Mouse (Mus musculus): Measurements from ENCODE around the gene Psmb8. TPM values are rescaled to one million over a fixed set of nuclear protein-coding genes. Genes with fewer than 3 reads are reported as not detected.

Psmb8 gene
- total RNA-seq, 2 experiments from 2014 or later = 417 to 462 TPM

GRCm38 (mm10) chr17:34240916-34241315 is 43.4 kb downstream of the Psmb8 start:
- no peak for ATAC-seq (replicated peaks; ENCODE audit: poor library complexity, severe bottlenecking)

GRCm38 (mm10) chr17:34244656-34245055 is 47.1 kb downstream of the Psmb8 start:
- ATAC-seq (replicated peaks; ENCODE audit: poor library complexity, severe bottlenecking) = no peak

DNA sequence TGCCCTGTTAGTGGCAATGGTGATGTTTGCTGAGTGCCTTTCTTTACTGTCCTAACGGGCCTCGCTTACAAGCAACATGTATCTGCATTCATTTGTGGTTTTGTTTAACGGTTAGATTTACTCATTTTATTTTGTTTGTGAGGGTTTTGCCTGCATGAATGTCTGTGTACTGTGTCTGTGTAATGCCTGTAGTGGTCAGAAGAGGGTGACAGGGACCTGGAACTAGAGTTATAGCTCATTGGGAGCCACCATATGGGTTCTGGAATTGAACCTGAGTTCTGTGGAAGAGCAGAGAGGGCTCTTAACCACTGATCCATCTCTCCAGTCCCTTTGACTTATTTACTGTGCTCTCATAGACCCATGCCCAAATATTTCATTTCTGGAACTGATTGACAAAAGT is 49.5 kb downstream of the Psmb8 start:
- no peak for ATAC-seq (replicated peaks; ENCODE audit: poor library complexity, severe bottlenecking)

DNA sequence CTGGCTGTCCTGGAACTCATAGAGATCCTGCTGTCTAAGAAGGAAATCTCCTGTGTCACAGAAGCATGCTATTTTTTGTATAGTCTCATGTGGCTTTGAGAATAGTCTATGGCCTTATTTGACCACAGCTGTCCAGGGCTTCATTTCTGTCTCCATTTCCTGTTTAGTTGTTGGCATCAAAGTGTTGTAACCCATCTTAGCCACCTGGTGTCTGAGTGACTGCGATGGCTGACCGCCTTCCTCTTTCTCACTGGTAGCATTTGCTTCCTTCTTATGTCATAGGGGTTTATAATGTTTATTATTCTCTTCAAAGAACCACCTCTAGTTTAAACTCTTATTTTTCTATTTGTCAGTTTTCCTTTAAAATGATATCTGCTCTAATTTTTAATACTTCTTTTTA is 51.2 kb downstream of the Psmb8 start:
- peak; percentile 93 for ATAC-seq (replicated peaks; ENCODE audit: poor library complexity, severe bottlenecking)

- ATAC-seq (replicated peaks; ENCODE audit: poor library complexity, severe bottlenecking) = no peak
Observed at GRCm38 (mm10) chr17:34249361-34249760, 51.8 kb downstream of the Psmb8 start.

DNA sequence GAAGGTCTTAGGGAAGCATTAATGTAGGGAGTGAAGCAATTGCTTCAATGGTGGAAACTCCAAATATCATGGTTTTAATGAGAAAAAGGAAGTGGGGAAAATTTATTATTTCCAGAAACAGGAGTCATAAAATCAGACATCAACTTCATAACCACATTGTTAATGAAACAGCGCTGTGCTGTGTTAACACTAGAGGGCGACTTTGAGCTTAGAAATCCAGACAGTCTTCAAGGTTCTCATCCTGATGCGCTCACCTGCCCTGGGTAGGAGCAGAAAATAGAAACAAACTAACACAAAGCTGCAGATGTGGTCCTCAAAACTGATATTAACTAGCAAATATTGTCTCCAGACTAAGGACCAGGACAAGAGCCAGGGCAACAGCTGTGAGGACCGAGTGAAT is 52.4 kb downstream of the Psmb8 start:
- ATAC-seq (replicated peaks; ENCODE audit: poor library complexity, severe bottlenecking) = 0 out of 2 replicates have a peak, but pooled peaks have one; percentile 50

Other genes starting within 250 kb of the Psmb8 start
- 3.2 and 3.3 TPM in 2 replicates for gene B3galt4, start 246.2 kb upstream of the Psmb8 start, total RNA-seq (2014; fragmentation: Nextera tagmentation)
- 3.2 and 4.0 TPM in 2 replicates for gene B3galt4, start 246.2 kb upstream of the Psmb8 start, total RNA-seq (2017)
- gene Vps52, start 241.9 kb upstream of the Psmb8 start, total RNA-seq (2014; fragmentation: Nextera tagmentation) = 38.4 and 39.2 TPM in 2 replicates
- 18.6 and 19.2 TPM in 2 replicates for gene Vps52, start 241.9 kb upstream of the Psmb8 start, total RNA-seq (2017)
- gene Rps18, start 241.7 kb upstream of the Psmb8 start, total RNA-seq (2014; fragmentation: Nextera tagmentation) = 4,404 and 5,660 TPM in 2 replicates
- gene Rps18, start 241.7 kb upstream of the Psmb8 start, total RNA-seq (2017) = 1,485 and 1,727 TPM in 2 replicates
- 1,023 and 1,149 TPM in 2 replicates for gene H2-K1, start 197.4 kb upstream of the Psmb8 start, total RNA-seq (2014; fragmentation: Nextera tagmentation)
- 564 and 822 TPM in 2 replicates for gene H2-K1, start 197.4 kb upstream of the Psmb8 start, total RNA-seq (2017)
- gene Ring1, start 173.0 kb upstream of the Psmb8 start, total RNA-seq (2014; fragmentation: Nextera tagmentation) = 14.5 and 19.8 TPM in 2 replicates
- gene Ring1, start 173.0 kb upstream of the Psmb8 start, total RNA-seq (2017) = 9.9 and 14.0 TPM in 2 replicates
- 35.4 and 67.3 TPM in 2 replicates for gene H2-Ke6, start 169.7 kb upstream of the Psmb8 start, total RNA-seq (2014; fragmentation: Nextera tagmentation)
- 27.1 and 30.1 TPM in 2 replicates for gene H2-Ke6, start 169.7 kb upstream of the Psmb8 start, total RNA-seq (2017)
- 41.0 and 56.8 TPM in 2 replicates for gene Slc39a7, start 166.0 kb upstream of the Psmb8 start, total RNA-seq (2014; fragmentation: Nextera tagmentation)
- gene Slc39a7, start 166.0 kb upstream of the Psmb8 start, total RNA-seq (2017) = 99.8 and 103 TPM in 2 replicates
- gene Rxrb, start 165.9 kb upstream of the Psmb8 start, total RNA-seq (2014; fragmentation: Nextera tagmentation) = 51.0 and 55.4 TPM in 2 replicates
- 40.5 and 47.2 TPM in 2 replicates for gene Rxrb, start 165.9 kb upstream of the Psmb8 start, total RNA-seq (2017)
- 2.1 and 3.4 TPM in 2 replicates for gene Col11a2, start 158.3 kb upstream of the Psmb8 start, total RNA-seq (2014; fragmentation: Nextera tagmentation)
- gene Col11a2, start 158.3 kb upstream of the Psmb8 start, total RNA-seq (2017) = 1.2 and 3.4 TPM in 2 replicates
- 6.4 and 15.0 TPM in 2 replicates for gene H2-Oa, start 105.4 kb upstream of the Psmb8 start, total RNA-seq (2014; fragmentation: Nextera tagmentation)
- gene H2-Oa, start 105.4 kb upstream of the Psmb8 start, total RNA-seq (2017) = 1.7 and 7.6 TPM in 2 replicates
- 97.2 and 116 TPM in 2 replicates for gene H2-DMa, start 78.2 kb upstream of the Psmb8 start, total RNA-seq (2014; fragmentation: Nextera tagmentation)
- gene H2-DMa, start 78.2 kb upstream of the Psmb8 start, total RNA-seq (2017) = 40.2 and 41.8 TPM in 2 replicates
- 165 and 218 TPM in 2 replicates for gene Brd2, start 75.1 kb upstream of the Psmb8 start, total RNA-seq (2014; fragmentation: Nextera tagmentation)
- 273 and 284 TPM in 2 replicates for gene Brd2, start 75.1 kb upstream of the Psmb8 start, total RNA-seq (2017)
- 3.2 and 3.6 TPM in 2 replicates for gene H2-DMb2, start 54.4 kb upstream of the Psmb8 start, total RNA-seq (2014; fragmentation: Nextera tagmentation)
- 3.8 and 7.1 TPM in 2 replicates for gene H2-DMb2, start 54.4 kb upstream of the Psmb8 start, total RNA-seq (2017)
- gene H2-DMb1, start 44.6 kb upstream of the Psmb8 start, total RNA-seq (2014; fragmentation: Nextera tagmentation) = 55.3 and 56.9 TPM in 2 replicates
- 47.9 and 48.5 TPM in 2 replicates for gene H2-DMb1, start 44.6 kb upstream of the Psmb8 start, total RNA-seq (2017)
- 45.4 and 60.7 TPM in 2 replicates for gene Tap1, start 10.2 kb upstream of the Psmb8 start, total RNA-seq (2014; fragmentation: Nextera tagmentation)
- gene Tap1, start 10.2 kb upstream of the Psmb8 start, total RNA-seq (2017) = 81.6 and 89.7 TPM in 2 replicates
- 144 and 147 TPM in 2 replicates for gene Psmb9, start 10.0 kb upstream of the Psmb8 start, total RNA-seq (2014; fragmentation: Nextera tagmentation)
- gene Psmb9, start 10.0 kb upstream of the Psmb8 start, total RNA-seq (2017) = 103 and 141 TPM in 2 replicates
- gene Tap2, start 5.8 kb downstream of the Psmb8 start, total RNA-seq (2014; fragmentation: Nextera tagmentation) = 23.2 and 40.2 TPM in 2 replicates
- 62.7 and 69.6 TPM in 2 replicates for gene Tap2, start 5.8 kb downstream of the Psmb8 start, total RNA-seq (2017)
- gene H2-Ob, start 41.2 kb downstream of the Psmb8 start, total RNA-seq (2014; fragmentation: Nextera tagmentation) = 8.3 and 13.9 TPM in 2 replicates
- 2.1 and 2.3 TPM in 2 replicates for gene H2-Ob, start 41.2 kb downstream of the Psmb8 start, total RNA-seq (2017)
- 15.3 and 35.8 TPM in 2 replicates for gene H2-Ab1, start 60.0 kb downstream of the Psmb8 start, total RNA-seq (2014; fragmentation: Nextera tagmentation)
- 32.7 and 40.7 TPM in 2 replicates for gene H2-Ab1, start 60.0 kb downstream of the Psmb8 start, total RNA-seq (2017)
- gene H2-Aa, start 90.1 kb downstream of the Psmb8 start, total RNA-seq (2014; fragmentation: Nextera tagmentation) = 2.4 and 6.9 TPM in 2 replicates
- 2.4 and 4.8 TPM in 2 replicates for gene H2-Aa, start 90.1 kb downstream of the Psmb8 start, total RNA-seq (2017)
- not detected in 2 replicates for gene H2-Eb1, start 108.1 kb downstream of the Psmb8 start, total RNA-seq (2014; fragmentation: Nextera tagmentation)
- 2.6 TPM in 2 replicates for gene H2-Eb1, start 108.1 kb downstream of the Psmb8 start, total RNA-seq (2017)
- gene H2-Eb2, start 127.9 kb downstream of the Psmb8 start, total RNA-seq (2014; fragmentation: Nextera tagmentation) = not detected in 2 replicates
- not detected in 2 replicates for gene H2-Eb2, start 127.9 kb downstream of the Psmb8 start, total RNA-seq (2017)
- gene Btnl2, start 157.1 kb downstream of the Psmb8 start, total RNA-seq (2014; fragmentation: Nextera tagmentation) = not detected in 2 replicates
- not detected in 2 replicates for gene Btnl2, start 157.1 kb downstream of the Psmb8 start, total RNA-seq (2017)
- not detected in 2 replicates for gene Btnl1, start 179.4 kb downstream of the Psmb8 start, total RNA-seq (2014; fragmentation: Nextera tagmentation)
- gene Btnl1, start 179.4 kb downstream of the Psmb8 start, total RNA-seq (2017) = not detected in 2 replicates
- gene BC051142, start 201.1 kb downstream of the Psmb8 start, total RNA-seq (2014; fragmentation: Nextera tagmentation) = not detected in 2 replicates
- gene BC051142, start 201.1 kb downstream of the Psmb8 start, total RNA-seq (2017) = 0.21 TPM in 1 of 2 replicates, not detected in the other

All from granulocyte monocyte progenitor cell, adult 5-6 weeks (primary cell).